Mouse (Mus musculus) embryo, embryonic 10 days (tissue): ENCODE measurements around the gene Slc22a8.

Experiments
- DNase-seq: peaks from one replicate; pipeline ENCODE4 v3.0.0-alpha.2; 2015; ENCODE audit warnings: low spot score

The Slc22a8 gene

DNA sequence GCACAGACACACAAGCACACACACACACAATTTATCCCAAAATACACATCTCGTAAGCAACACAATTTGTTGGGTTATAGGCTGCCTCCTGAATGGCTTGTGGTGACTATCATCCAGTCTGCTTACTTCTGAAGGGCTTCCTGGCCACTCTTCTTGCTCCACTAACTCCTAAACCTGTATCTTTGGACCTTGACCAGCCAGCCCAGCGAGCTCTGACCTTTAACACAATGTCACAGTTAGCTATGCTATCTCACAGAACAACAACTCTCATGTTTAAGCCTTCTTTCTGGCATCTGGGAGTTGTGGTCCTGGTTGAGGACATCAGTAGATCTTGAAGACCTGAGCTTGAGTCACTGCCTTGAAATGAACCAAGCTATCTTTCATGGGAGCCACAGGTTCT, 8.2 kb downstream of the Slc22a8 start:
- DNase-seq, result no peak

GRCm38 (mm10) chr19:8601922-8602321, 10.9 kb downstream of the Slc22a8 start:
- DNase-seq, result no peak

DNA sequence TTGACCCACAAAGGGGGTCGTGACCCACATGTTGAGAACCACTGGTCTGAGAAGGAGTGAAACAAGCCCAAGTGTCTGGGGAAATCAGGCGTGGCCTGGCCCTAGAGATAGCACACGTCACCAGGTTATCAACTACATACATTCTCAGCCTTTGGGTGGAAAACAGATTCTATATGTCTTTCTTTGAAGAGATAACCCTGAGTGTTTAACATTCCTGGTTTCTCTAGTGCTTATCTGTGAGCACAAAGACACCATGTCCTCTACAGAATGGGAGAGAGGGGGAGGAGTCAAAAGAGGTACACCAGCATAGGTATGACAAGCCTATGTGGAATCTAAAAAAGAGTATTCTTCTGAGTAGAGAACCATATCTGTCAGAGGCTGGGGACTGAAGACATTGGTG, 11.9 kb downstream of the Slc22a8 start:
- no peak for DNase-seq

DNA sequence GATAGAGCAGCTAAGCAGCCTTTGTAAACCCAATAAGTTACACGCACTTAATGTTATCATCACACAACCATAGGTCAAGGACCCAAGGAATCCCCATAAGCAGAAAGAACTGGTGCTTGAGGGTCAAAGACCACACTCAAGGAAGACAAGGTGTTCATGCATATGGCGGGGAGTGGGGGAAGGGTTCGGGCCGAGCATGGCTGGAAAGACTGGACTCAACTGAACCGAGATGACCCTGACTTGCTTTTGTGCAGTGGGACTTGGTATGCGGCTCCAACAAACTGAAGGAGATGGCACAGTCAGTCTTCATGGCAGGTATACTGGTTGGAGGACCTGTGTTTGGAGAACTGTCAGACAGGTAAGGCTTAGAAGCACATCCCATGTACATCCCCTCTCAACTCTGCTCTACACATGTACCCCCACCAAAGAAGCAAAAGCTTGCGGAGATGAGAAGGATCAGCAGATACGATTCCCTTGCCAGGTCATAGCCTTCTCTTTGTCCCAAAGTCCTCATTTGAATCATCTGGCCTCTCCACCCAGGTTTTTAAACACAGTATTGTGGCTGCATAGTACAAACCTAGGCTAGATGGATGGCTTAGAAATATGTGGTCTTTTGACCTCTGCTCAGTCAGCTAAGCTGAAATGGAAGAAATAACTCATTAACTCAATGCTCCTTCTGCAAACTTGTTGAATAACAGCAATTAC, 13.6 kb downstream of the Slc22a8 start:
- DNase-seq, result no peak

GRCm38 (mm10) chr19:8605241-8605558, 14.1 kb downstream of the Slc22a8 start:
- DNase-seq, result no peak

GRCm38 (mm10) chr19:8611358-8612123, 20.5 kb downstream of the Slc22a8 start:
- no peak for DNase-seq

GRCm38 (mm10) chr19:8613111-8613510, 22.1 kb downstream of the Slc22a8 start:
- no peak for DNase-seq

DNA sequence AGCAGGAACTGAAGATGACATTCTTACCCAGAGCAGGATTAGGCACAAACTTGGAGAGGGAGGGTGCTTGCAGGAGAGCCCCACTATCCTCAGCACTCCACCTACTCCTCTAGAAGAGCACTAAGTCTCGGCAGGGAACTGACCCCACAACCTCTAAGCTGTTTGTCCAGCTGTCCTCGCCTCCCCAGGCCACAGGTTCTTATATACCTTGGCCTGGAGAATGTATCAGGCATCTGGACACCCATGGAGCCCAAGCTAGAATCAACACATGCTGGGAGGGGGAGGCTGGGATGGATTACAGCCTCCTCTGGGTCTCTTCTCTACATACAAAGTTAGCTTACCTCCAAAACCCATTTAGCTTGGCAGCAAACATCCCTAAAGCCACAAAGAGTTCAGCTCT, 23.3 kb downstream of the Slc22a8 start:
- DNase-seq, result peak; percentile 41

GRCm38 (mm10) chr19:8616314-8616713, 25.3 kb downstream of the Slc22a8 start:
- DNase-seq, result no peak

GRCm38 (mm10) chr19:8617904-8618303, 26.9 kb downstream of the Slc22a8 start, which contains the start of gene Slc22a6:
TSS of gene Slc22a6 (plus strand) at chr19:8618039.
- DNase-seq, result peak; percentile 13

DNA sequence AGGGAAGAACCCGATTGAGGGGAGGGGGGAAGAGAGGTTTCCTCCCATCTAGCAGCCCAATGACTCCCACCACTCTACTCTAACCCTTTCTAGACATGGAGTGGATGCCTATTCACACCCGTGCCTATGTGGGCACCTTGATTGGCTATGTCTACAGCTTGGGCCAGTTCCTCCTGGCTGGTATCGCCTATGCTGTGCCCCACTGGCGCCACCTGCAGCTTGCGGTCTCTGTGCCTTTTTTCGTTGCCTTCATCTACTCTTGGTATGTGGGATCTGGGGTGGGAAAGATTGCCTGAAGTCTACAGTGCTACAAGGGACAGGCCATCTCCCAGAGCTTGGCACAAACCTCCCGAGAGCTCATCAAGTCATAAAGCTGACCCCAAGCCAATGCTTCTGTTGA, 30.0 kb downstream of the Slc22a8 start:
- no peak for DNase-seq

DNA sequence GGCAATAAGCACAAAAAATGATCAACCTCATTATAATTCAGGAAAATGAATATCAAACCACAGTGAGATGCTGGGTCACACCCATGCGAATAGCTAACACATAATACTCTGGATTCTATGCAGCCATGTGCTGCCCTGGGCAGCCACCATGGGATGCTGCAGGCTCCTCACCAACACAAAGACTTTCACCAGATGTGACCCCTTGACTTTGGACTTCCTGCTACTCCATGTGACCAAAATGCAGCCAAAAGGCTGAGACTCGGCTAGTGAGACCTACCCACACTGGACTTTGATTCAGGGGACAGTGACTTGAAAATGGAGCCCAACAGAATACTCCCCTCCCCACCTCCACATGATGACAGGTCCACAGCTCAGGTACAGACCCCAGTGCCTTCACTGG, 39.2 kb downstream of the Slc22a8 start:
- DNase-seq, result peak; percentile 48

- DNase-seq, result no peak
These were observed 39.8 kb downstream of the Slc22a8 start for GRCm38 (mm10) chr19:8630826-8631225.

- no peak for DNase-seq
These were observed 41.0 kb downstream of the Slc22a8 start for GRCm38 (mm10) chr19:8632029-8632428.

- no peak for DNase-seq
These were observed 51.0 kb downstream of the Slc22a8 start for GRCm38 (mm10) chr19:8642086-8642485.

DNA sequence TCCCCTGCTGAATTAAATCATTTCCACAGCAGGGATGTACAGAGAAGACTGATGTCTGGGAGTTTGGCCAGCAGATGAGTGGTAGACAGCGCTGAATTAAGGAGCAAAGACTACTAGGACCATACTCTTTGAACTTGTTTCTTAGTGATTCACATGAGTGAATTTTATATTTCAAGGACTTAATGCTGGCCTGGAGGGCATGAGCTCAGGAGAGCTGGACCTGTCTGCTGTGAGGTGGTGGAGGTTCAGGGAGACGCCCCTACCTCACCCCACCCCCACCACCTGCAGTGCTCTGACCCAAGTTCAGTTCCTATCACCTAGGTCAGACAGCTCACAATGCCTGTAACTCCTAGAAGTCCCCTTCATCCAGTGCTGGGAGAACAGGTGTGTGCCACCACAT, 55.3 kb downstream of the Slc22a8 start:
- no peak for DNase-seq

DNA sequence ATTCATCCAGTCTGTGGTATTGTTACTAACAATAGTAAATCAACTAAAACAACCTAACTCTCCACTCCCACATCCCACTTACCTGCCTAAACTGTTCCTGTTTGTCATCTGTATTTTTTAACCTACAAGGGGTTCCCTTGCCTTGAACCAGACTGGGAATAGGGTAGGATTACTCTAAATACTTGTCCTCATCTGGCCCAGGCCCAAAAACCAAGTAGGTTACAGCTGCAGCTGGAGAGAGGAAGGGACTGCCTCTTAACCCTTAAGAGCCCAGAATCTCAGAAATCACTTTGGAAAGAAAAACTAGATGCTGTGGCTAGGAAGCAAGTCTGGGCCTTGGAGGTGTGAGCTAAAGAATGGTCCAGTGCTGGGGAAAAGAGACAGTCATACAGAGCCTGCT, 64.8 kb downstream of the Slc22a8 start:
- DNase-seq, result no peak

- DNase-seq, result no peak
These were observed 65.3 kb downstream of the Slc22a8 start for GRCm38 (mm10) chr19:8656341-8656740.
